Mouse (Mus musculus): ENCODE measurements around the gene Lrsam1. TPM values are rescaled to one million over a fixed set of nuclear protein-coding genes. Genes with fewer than 3 reads are reported as not detected.
A peak's percentile ranks its signal among the peaks of the same experiment; 100 is the strongest.

Gene Lrsam1
- total RNA-seq, 4 experiments from 2014 or later = 10.1 to 14.6 (median 11.8) TPM

GRCm38 (mm10) chr2:32926330-32927075 lies 34.9 kb downstream of the Lrsam1 start:
- DNase-seq (ENCODE audit: low spot score in 2 of 2) = no peak

GRCm38 (mm10) chr2:32924306-32924844 lies 37.0 kb downstream of the Lrsam1 start:
- no peak for DNase-seq (ENCODE audit: low spot score in 2 of 2)

GRCm38 (mm10) chr2:32923551-32924250 lies 37.7 kb downstream of the Lrsam1 start:
- no peak for DNase-seq (ENCODE audit: low spot score in 2 of 2)

- DNase-seq (ENCODE audit: low spot score in 2 of 2) = no peak
Observed at GRCm38 (mm10) chr2:32922564-32922963, 38.9 kb downstream of the Lrsam1 start.

- DNase-seq (ENCODE audit: low spot score in 2 of 2) = no peak
Observed at GRCm38 (mm10) chr2:32921801-32922380, 39.5 kb downstream of the Lrsam1 start.

- DNase-seq (ENCODE audit: low spot score in 2 of 2) = no peak
Observed at GRCm38 (mm10) chr2:32921235-32921634, 40.2 kb downstream of the Lrsam1 start.

GRCm38 (mm10) chr2:32918391-32918790 lies 43.0 kb downstream of the Lrsam1 start:
- no peak for DNase-seq (ENCODE audit: low spot score in 2 of 2)

GRCm38 (mm10) chr2:32917526-32917925 lies 43.9 kb downstream of the Lrsam1 start:
- DNase-seq (ENCODE audit: low spot score in 2 of 2) = peak in 1 of 2 experiments; percentile 23

GRCm38 (mm10) chr2:32914896-32915295 lies 46.5 kb downstream of the Lrsam1 start:
- peak in 1 of 2 experiments; percentile 35 for DNase-seq (ENCODE audit: low spot score in 2 of 2)

GRCm38 (mm10) chr2:32914362-32914761 lies 47.1 kb downstream of the Lrsam1 start:
- DNase-seq (ENCODE audit: low spot score in 2 of 2) = no peak

- peak; percentile 55 to 71 for DNase-seq (ENCODE audit: low spot score in 2 of 2)
Observed at GRCm38 (mm10) chr2:32912210-32912804, 49.1 kb downstream of the Lrsam1 start.

- no peak for DNase-seq (ENCODE audit: low spot score in 2 of 2)
Observed at GRCm38 (mm10) chr2:32911639-32912182, 49.7 kb downstream of the Lrsam1 start.

GRCm38 (mm10) chr2:32908796-32909195 lies 52.6 kb downstream of the Lrsam1 start:
- DNase-seq (ENCODE audit: low spot score in 2 of 2) = no peak

- DNase-seq (ENCODE audit: low spot score in 2 of 2) = no peak
Observed at GRCm38 (mm10) chr2:32908272-32908671, 53.1 kb downstream of the Lrsam1 start.

GRCm38 (mm10) chr2:32907442-32907841 lies 54.0 kb downstream of the Lrsam1 start:
- no peak for DNase-seq (ENCODE audit: low spot score in 2 of 2)

- no peak for DNase-seq (ENCODE audit: low spot score in 2 of 2)
Observed at GRCm38 (mm10) chr2:32905297-32905696, 56.1 kb downstream of the Lrsam1 start.

- DNase-seq (ENCODE audit: low spot score in 2 of 2) = no peak
Observed at GRCm38 (mm10) chr2:32904637-32905036, 56.8 kb downstream of the Lrsam1 start.

GRCm38 (mm10) chr2:32903470-32903869 lies 57.9 kb downstream of the Lrsam1 start:
- DNase-seq (ENCODE audit: low spot score in 2 of 2) = no peak

GRCm38 (mm10) chr2:32902126-32902525 lies 59.3 kb downstream of the Lrsam1 start:
- no peak for DNase-seq (ENCODE audit: low spot score in 2 of 2)

- DNase-seq (ENCODE audit: low spot score in 2 of 2) = no peak
Observed at GRCm38 (mm10) chr2:32898983-32899382, 62.4 kb downstream of the Lrsam1 start.

- no peak for DNase-seq (ENCODE audit: low spot score in 2 of 2)
Observed at GRCm38 (mm10) chr2:32896507-32897147, 64.8 kb downstream of the Lrsam1 start.

Measured in gastrocnemius, adult 8-10 months (tissue).